Mouse (Mus musculus) gastrocnemius, adult 8-10 months (tissue): ENCODE measurements around the gene Myo15b. TPM values are rescaled to one million over a fixed set of nuclear protein-coding genes. Genes with fewer than 3 reads are reported as not detected.

Experiments used
- DNase-seq, 2 experiments: peaks; one replicate each; pipeline ENCODE4 v3.0.0; 2022; ENCODE audit warnings: low spot score in 2 of 2
- total RNA-seq, 4 experiments: library from RNA; stranded (reverse); gene quantifications; 2 replicates each; pipeline ENCODE4 v1.2.4; 2022

Gene Myo15b
- not detected for total RNA-seq

DNA sequence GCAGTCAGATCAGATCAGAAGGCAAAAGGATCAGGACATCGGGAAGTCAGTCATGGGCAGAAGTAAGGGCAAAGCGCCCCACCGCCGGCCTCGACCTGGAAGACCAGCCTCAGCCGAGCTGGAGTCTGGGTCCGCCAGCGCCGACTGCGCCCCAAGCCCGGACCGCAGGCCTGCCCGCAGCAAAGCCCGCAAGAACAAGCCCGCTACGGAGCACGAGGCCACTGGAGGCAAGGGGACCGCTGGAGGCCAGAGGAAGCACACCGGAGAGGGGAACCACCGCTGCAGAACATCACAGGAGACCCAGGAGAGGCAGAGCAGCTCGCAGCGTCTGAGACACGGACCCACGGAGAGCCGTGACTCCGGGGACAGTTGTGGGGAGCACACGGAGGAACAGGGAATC, at the start of gene Myo15b:
Myo15b (plus strand) TSS at position 53 of the 400 bp plus-strand sequence.
- DNase-seq = no peak

DNA sequence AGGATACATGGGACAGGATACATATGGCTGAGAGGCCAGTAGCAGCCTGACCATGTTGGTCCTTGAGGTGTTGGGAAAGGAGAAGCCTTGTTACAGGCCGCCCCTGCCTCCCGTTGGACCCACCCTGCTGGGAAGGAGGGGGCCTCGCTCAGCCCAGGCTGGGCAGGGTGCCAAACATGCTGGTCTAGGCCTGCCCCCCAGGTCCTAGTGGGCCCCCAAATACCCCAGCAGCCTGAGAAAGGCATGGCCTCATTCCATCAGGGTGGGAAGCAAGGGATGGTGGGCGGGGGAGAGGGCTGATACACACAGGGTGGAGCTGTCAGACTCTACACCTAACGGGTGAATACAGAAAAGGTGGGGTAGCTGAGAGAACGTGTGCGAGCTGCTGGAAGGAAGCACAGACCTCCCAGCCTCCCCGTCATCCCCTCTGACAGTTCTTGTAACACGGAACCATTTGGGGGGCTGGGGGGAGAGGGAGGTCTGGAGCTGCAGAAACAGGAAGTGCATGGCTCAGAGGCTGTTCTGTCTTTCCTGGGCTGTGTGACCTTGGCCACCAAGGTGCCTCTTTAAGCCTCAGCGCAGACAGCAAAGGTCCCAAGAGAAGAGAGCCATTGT, 49.4 kb upstream of the Myo15b start:
- DNase-seq = no peak

DNA sequence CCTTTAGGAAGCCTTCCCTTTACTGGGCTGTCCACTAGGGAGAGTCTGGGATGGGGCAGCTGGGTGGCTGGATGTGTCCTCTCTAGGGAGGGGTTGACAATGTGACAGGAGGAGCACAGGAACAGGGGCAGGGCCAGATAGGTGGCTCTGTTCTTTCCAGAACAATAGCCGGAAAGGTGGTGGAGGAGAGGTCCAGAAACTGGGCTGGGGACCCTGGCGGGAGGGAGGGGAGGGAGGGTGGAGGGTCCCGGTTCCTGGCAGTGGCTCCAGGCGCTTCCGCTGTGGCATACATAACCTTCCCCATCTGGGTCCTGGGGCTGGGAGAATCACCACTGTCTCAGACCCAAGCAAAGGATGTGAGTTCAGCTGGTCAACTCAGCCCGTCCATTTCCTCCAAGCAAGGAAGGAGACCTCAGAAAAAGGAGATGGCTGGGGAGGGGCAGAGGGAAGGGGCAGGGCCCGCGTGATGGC, 48.9 kb upstream of the Myo15b start:
- DNase-seq = no peak

- DNase-seq = no peak
These were observed 47.8 kb upstream of the Myo15b start for GRCm38 (mm10) chr11:115810377-115810776.

GRCm38 (mm10) chr11:115811381-115812093, 46.7 kb upstream of the Myo15b start:
- DNase-seq = no peak

DNA sequence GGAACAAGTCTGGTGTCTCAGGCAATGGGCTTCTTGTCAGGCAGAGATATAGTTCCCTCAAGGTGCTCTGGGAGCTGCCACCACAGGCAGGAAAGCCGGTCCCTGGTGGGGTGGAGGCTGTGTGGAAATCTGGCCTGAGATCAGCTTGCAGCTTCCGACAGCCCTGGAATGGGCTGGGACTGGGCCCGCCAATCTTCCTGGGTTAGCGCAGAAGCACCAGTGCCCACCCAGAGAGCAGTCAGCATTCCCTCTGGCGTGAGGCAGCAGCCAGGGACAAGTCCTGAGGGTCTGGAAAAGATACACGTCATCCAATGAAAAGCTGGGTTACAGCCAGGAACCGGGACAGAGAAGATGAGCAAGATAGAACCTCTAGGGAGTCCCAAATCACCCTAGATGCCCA, 46.1 kb upstream of the Myo15b start:
- DNase-seq = no peak

GRCm38 (mm10) chr11:115812533-115813420, 45.4 kb upstream of the Myo15b start:
- no peak for DNase-seq

DNA sequence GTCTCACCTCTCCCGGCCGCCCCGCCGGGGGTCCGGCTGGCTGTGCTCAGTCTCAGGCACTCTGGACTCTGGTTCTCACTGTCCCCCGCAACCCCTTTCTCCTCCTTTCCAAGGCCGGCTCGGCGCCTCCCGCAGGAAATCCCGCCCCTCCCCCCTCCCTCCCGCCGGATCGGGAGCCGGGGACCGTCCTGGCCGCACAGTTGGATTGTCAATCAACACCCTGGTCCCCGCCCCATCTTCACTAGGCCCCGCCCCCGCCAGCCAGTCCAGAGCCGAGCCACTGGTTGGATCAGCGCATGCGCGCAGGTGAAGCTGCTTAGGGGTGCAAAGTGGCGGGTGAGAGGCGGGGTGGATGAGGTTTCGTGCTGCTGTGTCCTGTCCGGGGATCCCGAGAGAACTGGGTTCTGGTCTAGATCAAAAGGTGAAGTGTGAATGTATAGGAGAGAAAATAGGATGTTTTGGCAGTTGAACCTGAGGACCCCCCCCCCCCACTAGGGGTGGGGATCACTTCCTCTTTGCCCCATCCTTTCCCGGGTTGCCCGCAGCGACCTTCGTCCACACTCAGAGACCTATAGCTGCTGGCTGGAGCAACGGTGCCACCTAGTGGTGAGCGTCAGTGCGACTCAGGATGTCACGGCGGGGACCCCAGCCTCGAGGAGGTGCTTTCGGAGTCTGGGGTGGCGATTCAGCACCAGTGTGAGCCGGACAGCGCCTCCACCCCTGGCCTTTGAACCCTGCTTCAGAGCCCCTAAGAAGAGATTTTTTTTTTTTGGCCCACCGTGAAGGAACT, 44.5 kb upstream of the Myo15b start, which contains the start of gene Caskin2:
Caskin2 (minus strand) TSS at position 133 of the 790 bp plus-strand sequence.
- DNase-seq = peak; percentile 86 to 93

GRCm38 (mm10) chr11:115814605-115815450, 43.4 kb upstream of the Myo15b start, which contains the start of gene Tsen54:
Tsen54 (plus strand) TSS chr11:115814724.
- peak; percentile 70 to 72 for DNase-seq

- no peak for DNase-seq
These were observed 40.9 kb upstream of the Myo15b start for GRCm38 (mm10) chr11:115817331-115817730.

DNA sequence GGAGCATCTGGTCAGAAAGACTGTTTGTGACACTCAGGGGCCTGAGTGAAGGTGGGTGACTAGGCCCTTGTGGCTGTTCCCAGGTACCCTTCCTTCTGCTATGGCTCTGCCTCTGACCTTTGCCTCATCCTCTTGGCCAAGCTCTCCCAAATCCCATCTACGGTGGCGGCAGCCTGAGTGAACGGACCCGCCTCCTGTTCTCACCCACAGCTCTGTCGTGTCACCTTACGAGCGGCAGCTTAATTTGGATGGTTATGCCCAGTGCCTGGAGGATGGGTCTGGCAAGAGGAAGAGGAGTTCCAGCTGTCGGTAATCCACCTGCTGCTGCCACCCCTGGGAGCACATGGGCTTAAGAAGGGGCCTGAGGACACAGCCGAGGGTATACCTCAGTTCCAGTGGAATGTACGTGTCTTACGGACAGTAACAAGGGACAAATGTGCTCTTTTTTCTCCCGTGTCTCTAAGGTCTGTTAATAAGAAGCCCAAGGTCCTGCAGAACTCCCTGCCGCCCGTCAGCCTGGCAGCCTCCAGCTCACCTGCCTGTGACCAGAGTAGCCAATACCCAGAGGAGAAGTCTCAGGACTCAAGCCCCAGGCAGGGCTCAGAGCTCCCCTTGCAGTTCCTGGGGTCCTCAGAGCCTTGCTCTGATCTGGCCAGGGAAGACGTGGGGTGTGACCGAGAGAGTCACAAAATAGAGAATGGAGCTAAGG, 38.1 kb upstream of the Myo15b start:
- DNase-seq = peak in 1 of 2 experiments; percentile 31

DNA sequence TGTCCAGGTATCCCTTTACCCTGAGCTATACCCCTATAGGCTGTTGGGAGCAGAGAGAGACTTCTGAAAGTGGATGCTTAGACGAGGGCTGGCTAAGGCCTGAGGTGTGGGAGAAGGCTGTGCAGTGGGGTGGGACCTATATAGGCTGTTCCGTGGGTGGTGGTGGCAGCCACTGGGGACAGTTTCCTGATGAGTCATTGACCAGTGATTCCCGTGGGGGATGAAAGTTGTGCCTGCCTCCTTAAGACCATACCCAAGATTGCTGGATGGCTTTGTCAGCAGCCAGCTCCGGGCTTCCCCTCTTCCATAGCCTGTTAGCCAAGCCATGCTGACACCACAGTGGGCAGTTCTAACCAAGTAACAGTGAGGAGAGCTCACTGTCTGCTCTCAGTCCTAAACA, 37.2 kb upstream of the Myo15b start:
- DNase-seq = no peak

DNA sequence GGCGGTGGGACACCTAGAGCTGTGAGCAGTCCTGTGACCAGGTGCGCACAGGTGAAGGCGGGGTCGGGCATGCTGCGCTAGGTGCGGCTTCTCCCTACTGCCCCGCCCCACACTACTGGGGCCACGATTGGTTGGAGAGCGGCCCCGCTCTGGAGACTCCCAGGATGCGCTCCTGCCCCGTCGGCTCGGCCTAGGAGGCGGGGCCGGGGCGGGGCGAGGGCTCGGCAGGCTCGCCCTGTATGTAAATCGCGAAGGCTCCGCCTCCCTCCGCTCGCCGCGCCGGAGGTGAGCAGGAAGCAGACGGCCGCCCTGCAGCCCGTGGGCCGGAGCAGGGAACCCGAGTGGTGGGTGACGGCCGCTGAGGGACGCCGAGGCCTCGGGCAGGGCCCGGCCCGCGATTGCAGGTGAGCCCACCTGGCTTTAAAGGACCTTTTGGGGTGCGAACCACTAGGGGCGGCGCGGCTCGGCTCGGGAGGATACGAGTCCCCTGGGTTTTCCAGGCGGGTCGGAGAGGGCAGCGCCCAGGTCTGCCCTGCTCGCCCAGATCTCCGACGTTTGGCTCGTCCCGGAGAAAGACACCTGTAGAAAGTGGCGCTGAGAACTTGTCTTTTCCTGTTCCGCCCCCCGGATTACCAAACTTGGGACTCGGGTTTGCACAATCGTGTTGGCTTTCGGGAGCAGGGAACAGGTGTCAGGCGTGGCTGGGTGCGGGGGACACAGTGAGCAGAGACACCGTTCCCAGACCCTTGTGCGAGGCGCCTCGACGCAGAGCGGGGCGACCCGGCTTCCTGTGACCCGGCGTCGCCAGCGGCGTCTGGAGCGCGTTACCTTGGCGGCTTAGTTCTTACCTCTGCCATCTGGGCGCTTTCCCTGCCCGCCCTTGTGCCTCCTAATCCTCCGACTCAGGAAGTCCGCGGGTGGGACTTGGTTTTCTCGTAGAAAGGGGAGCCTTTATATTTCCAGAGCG, 34.1 kb upstream of the Myo15b start, which contains the start of gene Llgl2:
Llgl2 (plus strand) TSS at position 276 of the 967 bp plus-strand sequence.
- peak; percentile 75 to 82 for DNase-seq

GRCm38 (mm10) chr11:115824813-115825212, 33.4 kb upstream of the Myo15b start:
- no peak for DNase-seq

- DNase-seq = no peak
These were observed 31.7 kb upstream of the Myo15b start for GRCm38 (mm10) chr11:115826487-115826886.

GRCm38 (mm10) chr11:115827624-115828023, 30.6 kb upstream of the Myo15b start:
- DNase-seq = no peak

DNA sequence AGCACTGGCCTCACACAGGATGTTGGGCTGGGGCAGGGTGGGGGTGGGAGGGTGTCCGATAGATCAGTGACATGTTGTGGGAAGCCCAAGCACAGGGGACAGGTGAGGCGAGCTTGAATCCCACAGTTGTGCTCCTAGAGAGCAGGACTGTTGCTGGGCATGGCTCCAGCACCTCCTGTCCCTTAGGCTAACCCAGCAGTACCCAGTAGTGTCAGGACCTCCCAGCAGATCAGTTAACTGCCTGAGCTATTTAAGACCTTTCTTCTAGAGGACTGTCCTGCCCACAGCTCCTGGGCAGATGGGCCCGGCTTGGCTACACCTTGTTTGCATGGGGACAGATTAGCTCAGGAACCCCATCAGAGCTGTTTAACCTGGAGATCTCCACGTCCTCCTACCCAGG, 29.2 kb upstream of the Myo15b start:
- DNase-seq = peak; percentile 30 to 54
